In genomic region chr19:57692566-57692965, GRCm38 (mm10) we compare ENCODE assay signal across 16 mouse cellular contexts.
DNase-seq lines count a peak whose midpoint lies in the region; ATAC-seq and TF ChIP-seq lines count a peak whose summit lies in the region.
"Had no signal": no experiment of that assay in that cellular context is flagged by ENCODE, and none has a peak within 500 bp of the region (broad histone marks: within the 10 kb centered on the region; RNA-seq: fewer than 3 reads in every experiment).

No protein-coding gene starts in this region.

- H3K9ac ChIP-seq in hindbrain, postnatal 0 days (replicated peaks; ENCODE audit: low read length), result no peak overlapping the region
- no peak overlapping the region for H3K9ac ChIP-seq in hindbrain, embryonic 11.5 days (ENCODE audit: low read depth, low read length)
- H3K9ac ChIP-seq in midbrain, postnatal 0 days (replicated peaks; ENCODE audit: low read length, poor library complexity, severe bottlenecking), result no peak overlapping the region
- no peak overlapping the region for H3K9ac ChIP-seq in midbrain, embryonic 11.5 days (ENCODE audit: low read length)
- H3K9ac ChIP-seq: heart, embryonic 15.5 days; liver, embryonic 15.5 days; neural tube, embryonic 13.5 days had no signal

- WGBS in hindbrain, postnatal 0 days, result 89% methylated on average over 3 of the region's 3 CpGs
- 85% methylated on average over 3 of the region's 3 CpGs for WGBS in hindbrain, embryonic 11.5 days
- WGBS in midbrain, postnatal 0 days, result 91% methylated on average over 3 of the region's 3 CpGs
- WGBS in midbrain, embryonic 11.5 days, result 83% methylated on average over 3 of the region's 3 CpGs

- peak; percentile 12; the same call in 1 of the 2 replicates for TF ChIP-seq CTCF in hindbrain, postnatal 0 days (IDR thresholded peaks at IDR 0.05; ENCODE audit: low read depth)
- TF ChIP-seq CTCF in midbrain, postnatal 0 days (IDR thresholded peaks at IDR 0.05), result peak; percentile 16; the same call in 1 of the 2 replicates
- peak; percentile 66 for TF ChIP-seq CTCF in Patski (IDR thresholded peaks at IDR 0.05)

- CTCF ChIA-PET in Patski (lab: Charles Lee), result interaction anchor here (1.3 kb wide), 1 partner anchor 14 kb away, joined by 3 read pairs; no protein-coding TSS in a partner anchor

- H3K9me3 ChIP-seq in hindbrain, postnatal 0 days (ENCODE audit: low read length), result no peaks in the 10 kb centered on the region
- H3K9me3 ChIP-seq in hindbrain, embryonic 11.5 days (ENCODE audit: control insufficient read depth, low read length), result no peaks in the 10 kb centered on the region
- H3K9me3 ChIP-seq in midbrain, postnatal 0 days (ENCODE audit: low read length), result no peaks in the 10 kb centered on the region
- no peaks in the 10 kb centered on the region for H3K9me3 ChIP-seq in midbrain, embryonic 11.5 days (ENCODE audit: control insufficient read depth, low read length)
- H3K9me3 ChIP-seq: heart, embryonic 15.5 days; liver, embryonic 15.5 days; neural tube, embryonic 13.5 days had no signal

- H3K4me3 ChIP-seq in hindbrain, postnatal 0 days (ENCODE audit: low read length), result no peak overlapping the region
- no peak overlapping the region for H3K4me3 ChIP-seq in hindbrain, embryonic 11.5 days (ENCODE audit: low read depth, low read length)
- no peak overlapping the region for H3K4me3 ChIP-seq in midbrain, postnatal 0 days (ENCODE audit: low read depth, low read length)
- H3K4me3 ChIP-seq in midbrain, embryonic 11.5 days (ENCODE audit: low read depth, low read length), result no peak overlapping the region
- H3K4me3 ChIP-seq: erythroblast, embryonic 14.5 days; heart, embryonic 15.5 days; liver, embryonic 15.5 days; neural tube, embryonic 13.5 days had no signal

- no peaks in the 10 kb centered on the region for H3K4me1 ChIP-seq in hindbrain, postnatal 0 days (ENCODE audit: insufficient read depth, low read length)
- no peaks in the 10 kb centered on the region for H3K4me1 ChIP-seq in hindbrain, embryonic 11.5 days (replicated peaks; ENCODE audit: control insufficient read depth, insufficient read depth, low read length)
- H3K4me1 ChIP-seq in midbrain, postnatal 0 days (ENCODE audit: insufficient read depth, low read length), result no peaks in the 10 kb centered on the region
- no peaks in the 10 kb centered on the region for H3K4me1 ChIP-seq in midbrain, embryonic 11.5 days (ENCODE audit: control insufficient read depth, insufficient read depth, low read length)
- H3K4me1 ChIP-seq: heart, embryonic 15.5 days; liver, embryonic 15.5 days had no signal

- no peaks in the 10 kb centered on the region for H3K27me3 ChIP-seq in hindbrain, postnatal 0 days (ENCODE audit: insufficient read depth, low read length)
- no peaks in the 10 kb centered on the region for H3K27me3 ChIP-seq in hindbrain, embryonic 11.5 days (ENCODE audit: control insufficient read depth, insufficient read depth, low read length)
- no peaks in the 10 kb centered on the region for H3K27me3 ChIP-seq in midbrain, postnatal 0 days (ENCODE audit: insufficient read depth, low read length)
- H3K27me3 ChIP-seq in midbrain, embryonic 11.5 days (ENCODE audit: control insufficient read depth, insufficient read depth, low read length), result no peaks in the 10 kb centered on the region
- H3K27me3 ChIP-seq in Patski, result no peaks in the 10 kb centered on the region
- H3K27me3 ChIP-seq: heart, embryonic 15.5 days; liver, embryonic 15.5 days; neural tube, embryonic 13.5 days had no signal

- no peaks in the 10 kb centered on the region for H3K36me3 ChIP-seq in hindbrain, postnatal 0 days (ENCODE audit: insufficient read depth, low read length)
- 0 out of 2 replicates have a peak, but pooled peaks cover 3% of the 10 kb centered on the region for H3K36me3 ChIP-seq in hindbrain, embryonic 11.5 days (ENCODE audit: control insufficient read depth, insufficient read depth, low read length)
- H3K36me3 ChIP-seq in midbrain, postnatal 0 days (ENCODE audit: insufficient read depth, low read length), result peaks cover 8% of the 10 kb centered on the region; the same call in 1 of the 2 replicates
- H3K36me3 ChIP-seq in midbrain, embryonic 11.5 days (ENCODE audit: control insufficient read depth, insufficient read depth, low read length), result no peaks in the 10 kb centered on the region
- H3K36me3 ChIP-seq: liver, embryonic 15.5 days had no signal

- no peak overlapping the region for H3K27ac ChIP-seq in hindbrain, postnatal 0 days
- H3K27ac ChIP-seq in hindbrain, embryonic 11.5 days (ENCODE audit: low read depth, low read length), result no peak overlapping the region
- H3K27ac ChIP-seq in midbrain, postnatal 0 days (ENCODE audit: low read depth, low read length), result no peak overlapping the region
- H3K27ac ChIP-seq in midbrain, embryonic 11.5 days (ENCODE audit: low read depth, low read length), result no peak overlapping the region
- H3K27ac ChIP-seq: heart, embryonic 15.5 days; liver, embryonic 15.5 days; neural tube, embryonic 13.5 days had no signal

- POLR2A ChIA-PET in Patski (lab: Charles Lee), result no interaction called here

- no peak for DNase-seq in hindbrain, postnatal 0 days (ENCODE audit: low spot score)
- no peak for DNase-seq in hindbrain, embryonic 11.5 days (ENCODE audit: low spot score)
- no peak for DNase-seq in midbrain, postnatal 0 days (ENCODE audit: low spot score)
- no peak for DNase-seq in midbrain, embryonic 11.5 days (ENCODE audit: low spot score, missing footprints)
- no peak for DNase-seq in Patski (ENCODE audit: low read depth, low spot score)
- no peak for DNase-seq in urinary bladder, postnatal 14 days (ENCODE audit: low spot score)
- DNase-seq in ovary, postnatal 10 days (ENCODE audit: low spot score), result no peak
- DNase-seq: cerebellum, adult 18-20 months; gastrocnemius, postnatal 36 days; layer of hippocampus, adult 9-11 months had no signal

- ATAC-seq in hindbrain, postnatal 0 days, result no peak
- ATAC-seq in hindbrain, embryonic 11.5 days (ENCODE audit: low FRiP score), result no peak
- no peak for ATAC-seq in midbrain, postnatal 0 days (ENCODE audit: low FRiP score)
- ATAC-seq in midbrain, embryonic 11.5 days (ENCODE audit: low FRiP score), result no peak
- ATAC-seq in Patski, result no peak
- ATAC-seq: activated CD4-positive, CD25-positive, alpha-beta regulatory T cell, adult 4 months; midbrain, embryonic 16.5 days had no signal

- no peak overlapping the region for H3K4me2 ChIP-seq in hindbrain, postnatal 0 days (ENCODE audit: low read depth, low read length)
- H3K4me2 ChIP-seq in hindbrain, embryonic 11.5 days (replicated peaks; ENCODE audit: low read depth, low read length), result no peak overlapping the region
- no peak overlapping the region for H3K4me2 ChIP-seq in midbrain, postnatal 0 days (ENCODE audit: low read depth, low read length, poor library complexity, severe bottlenecking)
- H3K4me2 ChIP-seq in midbrain, embryonic 11.5 days, result no peak overlapping the region
- H3K4me2 ChIP-seq: heart, embryonic 15.5 days; liver, embryonic 15.5 days; neural tube, embryonic 13.5 days had no signal

- in situ Hi-C loops in Patski (cut with MboI; ENCODE audit: low pct_unique_long_range_greater_than_20kb), result no loop called here

Comparison
In these comparisons a context has a peak if more than half of its experiments do, and no peak if none do; other contexts are left out.
1. CTCF ChIP-seq: peak in every context shown above with its lines; median percentile 66 in Patski; 16 in midbrain, postnatal 0 days; 12 in hindbrain, postnatal 0 days.